ENCODE assay signal across 10 mouse cellular contexts in genomic region chr5:118574236-118574635, GRCm38 (mm10). TPM values are rescaled to one million over a fixed set of nuclear protein-coding genes. Genes with fewer than 3 reads are reported as not detected.
DNase-seq lines count a peak whose midpoint lies in the region; ATAC-seq and TF ChIP-seq lines count a peak whose summit lies in the region.
"Had no signal": no experiment of that assay in that cellular context is flagged by ENCODE, and none has a peak within 500 bp of the region (broad histone marks: within the 10 kb centered on the region; RNA-seq: fewer than 3 reads in every experiment).

No protein-coding gene starts in this region.

- DNase-seq in neural tube, embryonic 10.5 days (ENCODE audit: extremely low spot score, low spot score), result no peak
- peak; percentile 31 for DNase-seq in adrenal gland, postnatal 25 days
- DNase-seq in stomach, postnatal 0 days (ENCODE audit: low spot score), result no peak
- no peak for DNase-seq in urinary bladder, postnatal 14 days (ENCODE audit: low spot score)
- DNase-seq in heart, adult 8-10 months (ENCODE audit: low spot score), result no peak
- no peak for DNase-seq in ovary, postnatal 14 days (ENCODE audit: low spot score)
- DNase-seq: heart, postnatal 14 days; kidney, postnatal 10 days had no signal

- H3K4me2 ChIP-seq in neural tube, embryonic 12.5 days (replicated peaks), result no peak overlapping the region
- no peak overlapping the region for H3K4me2 ChIP-seq in stomach, postnatal 0 days (replicated peaks; ENCODE audit: low read depth)

- no peak for TF ChIP-seq CTCF in stomach, postnatal 0 days (IDR thresholded peaks at IDR 0.05; ENCODE audit: low read depth)

- H3K9ac ChIP-seq in neural tube, embryonic 12.5 days, result 0 out of 2 replicates have a peak overlapping the region, but pooled peaks have one; percentile 5
- H3K9ac ChIP-seq in stomach, postnatal 0 days (ENCODE audit: low read length), result no peak overlapping the region; the same call in 1 of the 2 replicates

- H3K9me3 ChIP-seq in neural tube, embryonic 12.5 days, result no peaks in the 10 kb centered on the region
- H3K9me3 ChIP-seq in stomach, postnatal 0 days (ENCODE audit: control insufficient read depth, low read length), result no peaks in the 10 kb centered on the region

- peaks cover 60% of the 10 kb centered on the region for H3K4me1 ChIP-seq in neural tube, embryonic 12.5 days
- no peaks in the 10 kb centered on the region; the same call in 1 of the 2 replicates for H3K4me1 ChIP-seq in stomach, postnatal 0 days (replicated peaks; ENCODE audit: control insufficient read depth, insufficient read depth)

- no peak overlapping the region for H3K4me3 ChIP-seq in neural tube, embryonic 12.5 days
- H3K4me3 ChIP-seq in stomach, postnatal 0 days (ENCODE audit: low read depth, low read length), result no peak overlapping the region

- WGBS in neural tube, embryonic 12.5 days, result 21% methylated on average over 3 of the region's 3 CpGs
- WGBS in stomach, postnatal 0 days, result 57% methylated on average over 3 of the region's 3 CpGs

- ATAC-seq in neural tube, embryonic 12.5 days (ENCODE audit: low FRiP score, low read depth), result no peak
- peak; percentile 40 for ATAC-seq in granulocyte monocyte progenitor cell, adult 5-6 weeks (replicated peaks; ENCODE audit: poor library complexity, severe bottlenecking)
- peak; percentile 53; the same call in 1 of the 2 replicates for ATAC-seq in stomach, postnatal 0 days (ENCODE audit: low FRiP score, low TSS enrichment)

- no peak for TF ChIP-seq EP300 in stomach, postnatal 0 days (optimal IDR thresholded peaks at IDR 0.05)

- no peaks in the 10 kb centered on the region for H3K27me3 ChIP-seq in neural tube, embryonic 12.5 days (replicated peaks)
- H3K27me3 ChIP-seq in stomach, postnatal 0 days (ENCODE audit: control insufficient read depth, insufficient read depth, low read length), result no peaks in the 10 kb centered on the region

- no peak overlapping the region for H3K27ac ChIP-seq in neural tube, embryonic 12.5 days
- no peak overlapping the region for H3K27ac ChIP-seq in stomach, postnatal 0 days (replicated peaks)

- H3K36me3 ChIP-seq in neural tube, embryonic 12.5 days, result no peaks in the 10 kb centered on the region
- no peaks in the 10 kb centered on the region for H3K36me3 ChIP-seq in stomach, postnatal 0 days (ENCODE audit: control insufficient read depth, insufficient read depth, low read length)

RNA-seq across cellular contexts. Expression of gene Med13l, which starts 13.8 kb away (rescaled TPM):
- polyA plus RNA-seq in neural tube, embryonic 12.5 days (2016; fragmentation: Nextera tagmentation; extraction: Ambion mirVana), result 14.8 and 15.6 TPM in 2 replicates
- 33.9 and 40.3 TPM in 2 replicates for total RNA-seq in adrenal gland, postnatal 25 days (2021)
- total RNA-seq in granulocyte monocyte progenitor cell, adult 5-6 weeks (2014; fragmentation: Nextera tagmentation), result 42.0 and 50.1 TPM in 2 replicates
- 23.8 and 27.4 TPM in 2 replicates for total RNA-seq in granulocyte monocyte progenitor cell, adult 5-6 weeks (2017)
- 5.1 and 5.4 TPM in 2 replicates for polyA plus RNA-seq in stomach, postnatal 0 days (2015; fragmentation: Nextera tagmentation; extraction: Ambion mirVana)
- total RNA-seq in heart, adult 8-10 months (2022), result 10 to 100 TPM; 22.2 to 35.0 (median 32.5) TPM
